Mouse (Mus musculus) thymus, adult 2 months (tissue): ENCODE data around the gene Ube2m. TPM values are rescaled to one million over a fixed set of nuclear protein-coding genes. Genes with fewer than 3 reads are reported as not detected.

Experiments
- DNase-seq: peaks from one replicate; pipeline ENCODE4 v3.0.0; 2021
- H3K27ac ChIP-seq: fragments of 200-500 bp; 2 replicates; pipeline ENCODE4 v1.5.1; 2012; ENCODE audit warnings: low read length, control low read depth; ENCODE audit not compliant: control insufficient read depth, insufficient read depth
- H3K27me3 ChIP-seq: fragments of 200-500 bp; 2 replicates; pipeline ENCODE4 v1.6.1; 2012; ENCODE audit warnings: mild to moderate bottlenecking, low read length, moderate library complexity, mixed read lengths; ENCODE audit not compliant: control insufficient read depth, insufficient read depth
- H3K36me3 ChIP-seq: fragments of 200-500 bp; 2 replicates; pipeline ENCODE4 v1.6.1; 2012; ENCODE audit warnings: mild to moderate bottlenecking, low read length, moderate library complexity; ENCODE audit not compliant: control insufficient read depth, insufficient read depth
- H3K4me1 ChIP-seq: fragments of 200-500 bp; replicated peaks from 2 replicates; pipeline ENCODE4 v1.6.1; 2012; ENCODE audit warnings: low read length; ENCODE audit not compliant: control insufficient read depth, insufficient read depth
- H3K4me3 ChIP-seq: fragments of 200-500 bp; 2 replicates; pipeline ENCODE4 v1.5.1; 2012; ENCODE audit warnings: mild to moderate bottlenecking, low read length, control low read depth, moderate library complexity; ENCODE audit not compliant: control insufficient read depth, insufficient read depth
- CTCF ChIP-seq: fragments of 200-500 bp; IDR thresholded peaks from 2 replicates; pipeline ENCODE4 v1.5.1; 2012; ENCODE audit warnings: mild to moderate bottlenecking, control low read depth, low read length, moderate library complexity, borderline replicate concordance; ENCODE audit not compliant: control insufficient read depth, poor library complexity, insufficient read depth; ENCODE audit errors: extremely low read depth
- POLR2A ChIP-seq: fragments of 200-500 bp; IDR thresholded peaks from 2 replicates; pipeline ENCODE4 v1.6.1; 2012; ENCODE audit warnings: mild to moderate bottlenecking, low read length, control low read depth, moderate library complexity; ENCODE audit not compliant: control insufficient read depth, poor library complexity, insufficient read depth; ENCODE audit errors: extremely low read depth
- whole genome bisulfite sequencing: fragments of 180-500 bp; shearing (Covaris S2); methylation state at CpG from one replicate; pipeline ENCODE4 v1.1.7; 2018; 5-methylcytosine and 5-hydroxymethylcytosine counted together
- polyA plus RNA-seq: library from polyadenylated mRNA; depleted of rRNA; stranded (reverse); fragments of >200 nt; gene quantifications from 2 replicates; pipeline ENCODE4 v1.2.3, GENCODE M21; 2012

Gene Ube2m
- polyA plus RNA-seq, 1 experiment = 236 TPM

- Histone ChIP-seq H3K27me3 (peaks cover 19% of the 10 kb centered on the region; the same call in 1 of the 2 replicates), H3K4me3 (no peak overlapping the region), H3K36me3 (no peaks in the 10 kb centered on the region), H3K4me1 (peaks cover 17% of the 10 kb centered on the region), H3K27ac (no peak overlapping the region)
- WGBS = 89% methylated on average over 6 of the region's 6 CpGs
- DNase-seq = no peak
- TF ChIP-seq POLR2A (no peak), CTCF (no peak)
These were observed 4.4 kb upstream of the Ube2m start for GRCm38 (mm10) chr7:13042511-13042910.

- peaks cover 23% of the 10 kb centered on the region for H3K4me1 ChIP-seq
- peaks cover 19% of the 10 kb centered on the region; the same call in 1 of the 2 replicates for H3K27me3 ChIP-seq
- TF ChIP-seq CTCF (no peak), POLR2A (no peak)
- no peak overlapping the region for H3K27ac ChIP-seq
- H3K36me3 ChIP-seq = no peaks in the 10 kb centered on the region
- 96% methylated on average over 1 of the region's 1 CpGs for WGBS
- DNase-seq = no peak
- H3K4me3 ChIP-seq = no peak overlapping the region
These were observed 3.2 kb upstream of the Ube2m start for GRCm38 (mm10) chr7:13041256-13041655.

GRCm38 (mm10) chr7:13039181-13039580, 1.1 kb upstream of the Ube2m start:
- H3K4me1 ChIP-seq = peaks cover 28% of the 10 kb centered on the region
- H3K36me3 ChIP-seq = peaks cover 6% of the 10 kb centered on the region; the same call in 1 of the 2 replicates
- TF ChIP-seq POLR2A = no peak
- no peak for TF ChIP-seq CTCF
- no peak overlapping the region for H3K27ac ChIP-seq
- H3K27me3 ChIP-seq = peaks cover 12% of the 10 kb centered on the region; the same call in 1 of the 2 replicates
- DNase-seq = no peak
- H3K4me3 ChIP-seq = no peak overlapping the region
- 83% methylated on average over 1 of the region's 1 CpGs for WGBS

GRCm38 (mm10) chr7:13038621-13039169, 620 bp upstream of the Ube2m start:
- TF ChIP-seq POLR2A (no peak), CTCF (no peak)
- peak overlapping the region; percentile 74 for H3K27ac ChIP-seq
- no peak for DNase-seq
- H3K4me1 ChIP-seq = peaks cover 28% of the 10 kb centered on the region
- WGBS = 11% methylated on average over 15 of the region's 15 CpGs
- peak overlapping the region; percentile 84 for H3K4me3 ChIP-seq
- peaks cover 7% of the 10 kb centered on the region; the same call in 1 of the 2 replicates for H3K27me3 ChIP-seq
- peaks cover 6% of the 10 kb centered on the region; the same call in 1 of the 2 replicates for H3K36me3 ChIP-seq

- TF ChIP-seq POLR2A = no peak
- TF ChIP-seq CTCF = no peak
- Histone ChIP-seq H3K36me3 (peaks cover 7% of the 10 kb centered on the region; the same call in 1 of the 2 replicates), H3K4me3 (peak overlapping the region; percentile 84), H3K27me3 (no peaks in the 10 kb centered on the region), H3K4me1 (peaks cover 25% of the 10 kb centered on the region), H3K27ac (peak overlapping the region; percentile 48; the same call in 1 of the 2 replicates)
- WGBS = under 1% methylated on average over 33 of the region's 33 CpGs
- no peak for DNase-seq
These were observed 709 bp downstream of the Ube2m start for GRCm38 (mm10) chr7:13037366-13037765.

- Histone ChIP-seq H3K4me1 (peaks cover 25% of the 10 kb centered on the region), H3K36me3 (peaks cover 13% of the 10 kb centered on the region), H3K27ac (no peak overlapping the region), H3K4me3 (peak overlapping the region; percentile 84; the same call in 1 of the 2 replicates), H3K27me3 (no peaks in the 10 kb centered on the region)
- 35% methylated on average over 4 of the region's 4 CpGs for WGBS
- DNase-seq = no peak
- TF ChIP-seq POLR2A (no peak), CTCF (no peak)
These were observed 1.3 kb downstream of the Ube2m start for GRCm38 (mm10) chr7:13036806-13037205.
